Mouse (Mus musculus) E14TG2a.4 (cell line): Measurements from ENCODE around the gene Clec5a.

Experiments used
- CTCF ChIP-seq: conservative IDR thresholded peaks from 2 replicates; pipeline ENCODE4 v1.5.1; 2014; ENCODE audit warnings: low read length
- NANOG ChIP-seq: IDR thresholded peaks from 2 replicates; pipeline ENCODE4 v1.6.1; 2014; ENCODE audit warnings: borderline replicate concordance, low read length, mixed read lengths
- POU5F1 ChIP-seq: IDR thresholded peaks from 2 replicates; pipeline ENCODE4 v1.6.1; 2014; ENCODE audit warnings: low read length, borderline replicate concordance

GRCm38 (mm10) chr6:40607431-40607830, 21.8 kb upstream of the Clec5a start:
- no peak for TF ChIP-seq NANOG
- TF ChIP-seq CTCF = no peak
- no peak for TF ChIP-seq POU5F1
